Mouse (Mus musculus) heart, embryonic 15.5 days (tissue): Measurements from ENCODE around the gene Zfp775. TPM values are rescaled to one million over a fixed set of nuclear protein-coding genes. Genes with fewer than 3 reads are reported as not detected.

Experiments used
- ATAC-seq: fragments of 200-750 bp; cut with Nextera tagmentation; replicated peaks from 2 replicates; pipeline ENCODE4 v1.8.0; 2017; ENCODE audit warnings: low read depth, moderate TSS enrichment; ENCODE audit not compliant: insufficient number of reproducible peaks, insufficient read depth, low FRiP score
- H3K27ac ChIP-seq: fragments of 300-500 bp; sonication (generic); 2 replicates; pipeline ENCODE4 v1.5.1; 2015; ENCODE audit warnings: mild to moderate bottlenecking, inconsistent platforms
- H3K27me3 ChIP-seq: fragments of 300-500 bp; sonication (generic); 2 replicates; pipeline ENCODE4 v1.6.1; 2015; ENCODE audit warnings: inconsistent platforms
- H3K36me3 ChIP-seq: fragments of 300-500 bp; sonication (generic); 2 replicates; pipeline ENCODE4 v1.6.1; 2015; ENCODE audit warnings: mild to moderate bottlenecking, inconsistent platforms
- H3K4me1 ChIP-seq: fragments of 300-500 bp; sonication (generic); replicated peaks from 2 replicates; pipeline ENCODE4 v1.6.1; 2015; ENCODE audit warnings: inconsistent platforms
- H3K4me2 ChIP-seq: fragments of 300-500 bp; sonication (generic); 2 replicates; pipeline ENCODE4 v1.6.1; 2015; ENCODE audit warnings: inconsistent platforms, mild to moderate bottlenecking, moderate library complexity
- H3K4me3 ChIP-seq: fragments of 300-500 bp; sonication (generic); 2 replicates; pipeline ENCODE4 v1.5.1; 2015; ENCODE audit warnings: mild to moderate bottlenecking, inconsistent platforms
- H3K9ac ChIP-seq: fragments of 300-500 bp; sonication (generic); 2 replicates; pipeline ENCODE4 v1.6.1; 2015; ENCODE audit warnings: mild to moderate bottlenecking, inconsistent platforms
- H3K9me3 ChIP-seq: fragments of 300-500 bp; sonication (generic); replicated peaks from 2 replicates; pipeline ENCODE4 v1.6.1; 2016; ENCODE audit warnings: inconsistent platforms
- WGBS: fragments of 180-500 bp; shearing (Covaris S2); methylation state at CpG from one replicate; pipeline ENCODE4 v1.1.7; 2015; ENCODE audit warnings: mixed read lengths; 5-methylcytosine and 5-hydroxymethylcytosine counted together
- polyA plus RNA-seq: library from polyadenylated mRNA; unstranded; fragments of >200 nt; fragmentation: Nextera tagmentation; extraction: Ambion mirVana; gene quantifications from 2 replicates; pipeline ENCODE4 v1.2.1, GENCODE M21; 2015

Gene Zfp775
- polyA plus RNA-seq, 1 experiment from 2014 or later, result 7.3 TPM

- no peak overlapping the region for H3K27ac ChIP-seq
- H3K27me3 ChIP-seq, result no peaks in the 10 kb centered on the region
- no peaks in the 10 kb centered on the region for H3K9me3 ChIP-seq
- peak overlapping the region; percentile 43 for H3K4me2 ChIP-seq
- no peak overlapping the region for H3K9ac ChIP-seq
- no peaks in the 10 kb centered on the region for H3K36me3 ChIP-seq
- ATAC-seq, result no peak
- peaks cover 3% of the 10 kb centered on the region; the same call in 1 of the 2 replicates for H3K4me1 ChIP-seq
- WGBS, result 82% methylated on average over 2 of the region's 2 CpGs
- H3K4me3 ChIP-seq, result peak overlapping the region; percentile 25; the same call in 1 of the 2 replicates
These were observed 45.7 kb downstream of the Zfp775 start for GRCm38 (mm10) chr6:48647611-48648010.

- no peak overlapping the region for H3K4me2 ChIP-seq
- no peak overlapping the region for H3K4me3 ChIP-seq
- ATAC-seq, result no peak
- H3K36me3 ChIP-seq, result no peaks in the 10 kb centered on the region
- WGBS, result 85% methylated on average over 4 of the region's 4 CpGs
- no peak overlapping the region for H3K9ac ChIP-seq
- H3K27me3 ChIP-seq, result no peaks in the 10 kb centered on the region
- H3K9me3 ChIP-seq, result no peaks in the 10 kb centered on the region
- no peak overlapping the region for H3K27ac ChIP-seq
- H3K4me1 ChIP-seq, result peaks cover 3% of the 10 kb centered on the region; the same call in 1 of the 2 replicates
These were observed 46.9 kb downstream of the Zfp775 start for GRCm38 (mm10) chr6:48648779-48649178.

- H3K27ac ChIP-seq, result no peak overlapping the region
- H3K9ac ChIP-seq, result no peak overlapping the region
- H3K27me3 ChIP-seq, result no peaks in the 10 kb centered on the region
- H3K4me1 ChIP-seq, result peaks cover 3% of the 10 kb centered on the region; the same call in 1 of the 2 replicates
- no peaks in the 10 kb centered on the region for H3K36me3 ChIP-seq
- 86% methylated on average over 9 of the region's 9 CpGs for WGBS
- no peak overlapping the region for H3K4me2 ChIP-seq
- no peak for ATAC-seq
- H3K4me3 ChIP-seq, result no peak overlapping the region
- H3K9me3 ChIP-seq, result no peaks in the 10 kb centered on the region
These were observed 48.2 kb downstream of the Zfp775 start for GRCm38 (mm10) chr6:48650041-48650440.

- Histone ChIP-seq H3K9ac (no peak overlapping the region), H3K27ac (no peak overlapping the region), H3K4me1 (no peaks in the 10 kb centered on the region), H3K36me3 (no peaks in the 10 kb centered on the region), H3K9me3 (no peaks in the 10 kb centered on the region), H3K27me3 (no peaks in the 10 kb centered on the region), H3K4me3 (no peak overlapping the region), H3K4me2 (no peak overlapping the region)
- 71% methylated on average over 5 of the region's 5 CpGs for WGBS
- no peak for ATAC-seq
These were observed 56.9 kb downstream of the Zfp775 start for GRCm38 (mm10) chr6:48658721-48659120.

GRCm38 (mm10) chr6:48664750-48665149, 62.9 kb downstream of the Zfp775 start:
- Histone ChIP-seq H3K27me3 (no peaks in the 10 kb centered on the region), H3K9ac (no peak overlapping the region), H3K4me2 (no peak overlapping the region), H3K4me3 (no peak overlapping the region), H3K9me3 (no peaks in the 10 kb centered on the region), H3K4me1 (no peaks in the 10 kb centered on the region), H3K36me3 (no peaks in the 10 kb centered on the region), H3K27ac (no peak overlapping the region)
- ATAC-seq, result no peak
- WGBS, result 80% methylated on average over 4 of the region's 4 CpGs

- Histone ChIP-seq H3K9ac (no peak overlapping the region), H3K4me2 (no peak overlapping the region), H3K36me3 (no peaks in the 10 kb centered on the region), H3K4me3 (no peak overlapping the region), H3K9me3 (no peaks in the 10 kb centered on the region), H3K4me1 (no peaks in the 10 kb centered on the region), H3K27ac (no peak overlapping the region), H3K27me3 (no peaks in the 10 kb centered on the region)
- 90% methylated on average over 9 of the region's 9 CpGs for WGBS
- ATAC-seq, result no peak
These were observed 63.6 kb downstream of the Zfp775 start for GRCm38 (mm10) chr6:48665471-48665870.

- H3K9me3 ChIP-seq, result no peaks in the 10 kb centered on the region
- H3K4me1 ChIP-seq, result no peaks in the 10 kb centered on the region
- no peak overlapping the region for H3K27ac ChIP-seq
- H3K9ac ChIP-seq, result no peak overlapping the region
- no peak for ATAC-seq
- no peak overlapping the region for H3K4me3 ChIP-seq
- no peaks in the 10 kb centered on the region for H3K36me3 ChIP-seq
- 51% methylated on average over 7 of the region's 7 CpGs for WGBS
- H3K27me3 ChIP-seq, result no peaks in the 10 kb centered on the region
- H3K4me2 ChIP-seq, result no peak overlapping the region
These were observed 64.3 kb downstream of the Zfp775 start for GRCm38 (mm10) chr6:48666159-48666586.

GRCm38 (mm10) chr6:48668022-48668421, 66.2 kb downstream of the Zfp775 start:
- ATAC-seq, result no peak
- H3K27ac ChIP-seq, result no peak overlapping the region
- H3K9me3 ChIP-seq, result no peaks in the 10 kb centered on the region
- H3K36me3 ChIP-seq, result no peaks in the 10 kb centered on the region
- H3K4me3 ChIP-seq, result no peak overlapping the region
- no peaks in the 10 kb centered on the region for H3K27me3 ChIP-seq
- no peak overlapping the region for H3K4me2 ChIP-seq
- no peaks in the 10 kb centered on the region for H3K4me1 ChIP-seq
- H3K9ac ChIP-seq, result no peak overlapping the region

GRCm38 (mm10) chr6:48669446-48669969, 67.6 kb downstream of the Zfp775 start:
- H3K9ac ChIP-seq, result no peak overlapping the region
- H3K4me1 ChIP-seq, result no peaks in the 10 kb centered on the region
- no peak overlapping the region for H3K4me3 ChIP-seq
- H3K9me3 ChIP-seq, result no peaks in the 10 kb centered on the region
- H3K36me3 ChIP-seq, result no peaks in the 10 kb centered on the region
- H3K4me2 ChIP-seq, result no peak overlapping the region
- WGBS, result 50% methylated on average over 2 of the region's 2 CpGs
- H3K27me3 ChIP-seq, result no peaks in the 10 kb centered on the region
- no peak overlapping the region for H3K27ac ChIP-seq
- no peak for ATAC-seq

Other genes starting within 250 kb of the Zfp775 start
- gene Krba1, start 206.5 kb upstream of the Zfp775 start, polyA plus RNA-seq, result 15.4 and 18.6 TPM in 2 replicates
- 18.5 and 20.4 TPM in 2 replicates for gene Zfp467, start 156.2 kb upstream of the Zfp775 start, polyA plus RNA-seq
- 0.16 and 0.51 TPM in 2 replicates for gene Sspo, start 153.8 kb upstream of the Zfp775 start, polyA plus RNA-seq
- 17.5 and 18.6 TPM in 2 replicates for gene Atp6v0e2, start 64.4 kb upstream of the Zfp775 start, polyA plus RNA-seq
- gene Lrrc61, start 47.3 kb upstream of the Zfp775 start, polyA plus RNA-seq, result 6.0 and 7.0 TPM in 2 replicates
- gene Rarres2, start 29.3 kb upstream of the Zfp775 start, polyA plus RNA-seq, result 50.4 and 53.8 TPM in 2 replicates
- 0.70 TPM in 1 of 2 replicates, not detected in the other for gene Gm45021, start 12.5 kb upstream of the Zfp775 start, polyA plus RNA-seq
- gene Repin1, start 8.2 kb upstream of the Zfp775 start, polyA plus RNA-seq, result 23.4 and 28.1 TPM in 2 replicates
- not detected in 2 replicates for gene Gm44965, start 8.1 kb upstream of the Zfp775 start, polyA plus RNA-seq
- 0.94 and 1.0 TPM in 2 replicates for gene AI854703, start 24.7 kb downstream of the Zfp775 start, polyA plus RNA-seq
- gene Gimap8, start 45.2 kb downstream of the Zfp775 start, polyA plus RNA-seq, result 1.6 and 1.7 TPM in 2 replicates
- gene Gimap9, start 74.1 kb downstream of the Zfp775 start, polyA plus RNA-seq, result 7.9 and 10.3 TPM in 2 replicates
- 23.5 and 27.1 TPM in 2 replicates for gene Gimap4, start 82.5 kb downstream of the Zfp775 start, polyA plus RNA-seq
- gene Gimap6, start 106.2 kb downstream of the Zfp775 start, polyA plus RNA-seq, result 32.3 and 35.6 TPM in 2 replicates
- gene Gm28053, start 116.5 kb downstream of the Zfp775 start, polyA plus RNA-seq, result 3.3 and 4.6 TPM in 2 replicates
- 0.23 and 0.27 TPM in 2 replicates for gene Gimap7, start 116.6 kb downstream of the Zfp775 start, polyA plus RNA-seq
- 26.4 and 31.6 TPM in 2 replicates for gene Gimap1, start 137.0 kb downstream of the Zfp775 start, polyA plus RNA-seq
- 6.2 and 9.4 TPM in 2 replicates for gene Gimap5, start 144.1 kb downstream of the Zfp775 start, polyA plus RNA-seq
- 0.08 TPM in 1 of 2 replicates, not detected in the other for gene Gimap3, start 168.8 kb downstream of the Zfp775 start, polyA plus RNA-seq
- gene Tmem176a, start 238.9 kb downstream of the Zfp775 start, polyA plus RNA-seq, result 59.6 and 88.1 TPM in 2 replicates
- gene Tmem176b, start 239.4 kb downstream of the Zfp775 start, polyA plus RNA-seq, result 191 and 255 TPM in 2 replicates